Mouse (Mus musculus) Patski (cell line): ENCODE results near the gene Scgb1a1. TPM values are rescaled to one million over a fixed set of nuclear protein-coding genes. Genes with fewer than 3 reads are reported as not detected.

Source experiments
- ATAC-seq: fragments of 100-300 bp; one replicate; pipeline ENCODE4 v1.8.0; 2021
- CTCF ChIA-PET: fragments of 350-600 bp; sonication (Branson Sonifier 250); formaldehyde crosslinking; loops from one replicate; lab custom pipeline; 2022; ENCODE audit warnings: inconsistent platforms; lab: Charles Lee
- POLR2A ChIA-PET: fragments of 350-600 bp; sonication (Branson Sonifier 250); formaldehyde crosslinking; loops from one replicate; lab custom pipeline; 2022; ENCODE audit warnings: antibody characterized with exemption, inconsistent platforms; lab: Charles Lee
- DNase-seq: peaks from one replicate; pipeline ENCODE4 v3.0.0-alpha.2; 2011; ENCODE audit warnings: low read depth, low spot score
- H3K27me3 ChIP-seq: fragments of 371-371 bp; one replicate; pipeline ENCODE4 v1.5.1; 2021
- CTCF ChIP-seq: fragments of 100-300 bp; IDR thresholded peaks from one replicate; pipeline ENCODE4 v1.5.1; 2021
- in situ Hi-C: fragments of 300-500 bp; cut with MboI; formaldehyde crosslinking; loops from 3 replicates; pipeline ENCODE4 v1.11.1; 2018; ENCODE audit warnings: low pct_unique_long_range_greater_than_20kb, mixed read lengths
- polyA plus RNA-seq: library from polyadenylated mRNA; unstranded; gene quantifications from one replicate; pipeline ENCODE4 v1.2.3, GENCODE M21; 2021

The Scgb1a1 gene
- polyA plus RNA-seq, 1 experiment from 2014 or later = not detected

DNA sequence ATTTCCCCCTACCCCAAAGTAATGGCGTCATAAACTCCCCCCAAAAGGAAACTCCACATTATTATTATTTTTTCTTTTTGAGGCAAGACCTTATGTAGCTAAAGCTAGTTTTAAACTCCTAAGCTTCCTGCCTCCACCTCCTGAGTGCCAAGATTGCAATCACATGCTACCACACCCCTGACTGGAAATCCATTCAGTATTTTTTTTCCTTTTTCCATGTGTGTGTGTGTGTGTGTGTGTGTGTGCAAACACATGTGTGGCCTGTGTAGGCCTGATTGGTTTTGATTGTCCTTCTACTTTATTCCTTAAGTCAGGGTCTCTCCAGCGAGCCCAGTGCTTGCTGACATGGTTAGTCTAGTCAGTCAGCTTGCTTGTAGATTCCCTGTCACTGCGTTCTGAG is 53.3 kb downstream of the Scgb1a1 start:
- POLR2A ChIA-PET = no interaction called here
- ATAC-seq (no peak), DNase-seq (no peak)
- H3K27me3 ChIP-seq = no peaks in the 10 kb centered on the region
- CTCF ChIA-PET = interaction anchor here (0.7 to 1.9 kb wide), 6 partner anchors 12 to 48 kb away, joined by 3 to 12 read pairs (median 3); no protein-coding TSS in a partner anchor
- in situ Hi-C loops = no loop called here
- no peak for TF ChIP-seq CTCF

Other genes with a start within 250 kb of the Scgb1a1 start
- 0.50 TPM for gene Gng3, start 248.8 kb downstream of the Scgb1a1 start, polyA plus RNA-seq
- 0.10 TPM for gene Lrrn4cl, start 237.2 kb downstream of the Scgb1a1 start, polyA plus RNA-seq
- gene Ubxn1, start 216.5 kb downstream of the Scgb1a1 start, polyA plus RNA-seq = 270 TPM
- gene Uqcc3, start 207.0 kb downstream of the Scgb1a1 start, polyA plus RNA-seq = 50.7 TPM
- 15.4 TPM for gene Lbhd1, start 204.2 kb downstream of the Scgb1a1 start, polyA plus RNA-seq
- gene Gm49403, start 204.0 kb downstream of the Scgb1a1 start, polyA plus RNA-seq = not detected
- 69.6 TPM for gene 1810009A15Rik, start 199.1 kb downstream of the Scgb1a1 start, polyA plus RNA-seq
- gene Gm49416, start 199.0 kb downstream of the Scgb1a1 start, polyA plus RNA-seq = 5.9 TPM
- gene Ints5, start 195.0 kb downstream of the Scgb1a1 start, polyA plus RNA-seq = 31.2 TPM
- gene Ganab, start 189.9 kb downstream of the Scgb1a1 start, polyA plus RNA-seq = 308 TPM
- gene B3gat3, start 167.6 kb downstream of the Scgb1a1 start, polyA plus RNA-seq = 53.3 TPM
- gene Rom1, start 158.6 kb downstream of the Scgb1a1 start, polyA plus RNA-seq = 9.1 TPM
- 56.5 TPM for gene Eml3, start 158.4 kb downstream of the Scgb1a1 start, polyA plus RNA-seq
- gene Mta2, start 146.1 kb downstream of the Scgb1a1 start, polyA plus RNA-seq = 141 TPM
- 24.6 TPM for gene Tut1, start 134.1 kb downstream of the Scgb1a1 start, polyA plus RNA-seq
- 419 TPM for gene Eef1g, start 120.9 kb downstream of the Scgb1a1 start, polyA plus RNA-seq
- gene Ahnak, start 98.7 kb downstream of the Scgb1a1 start, polyA plus RNA-seq = 57.7 TPM
- 9.5 TPM for gene Asrgl1, start 47.7 kb upstream of the Scgb1a1 start, polyA plus RNA-seq